Mouse (Mus musculus): Measurements from ENCODE around the gene Rdh16f1.

DNA sequence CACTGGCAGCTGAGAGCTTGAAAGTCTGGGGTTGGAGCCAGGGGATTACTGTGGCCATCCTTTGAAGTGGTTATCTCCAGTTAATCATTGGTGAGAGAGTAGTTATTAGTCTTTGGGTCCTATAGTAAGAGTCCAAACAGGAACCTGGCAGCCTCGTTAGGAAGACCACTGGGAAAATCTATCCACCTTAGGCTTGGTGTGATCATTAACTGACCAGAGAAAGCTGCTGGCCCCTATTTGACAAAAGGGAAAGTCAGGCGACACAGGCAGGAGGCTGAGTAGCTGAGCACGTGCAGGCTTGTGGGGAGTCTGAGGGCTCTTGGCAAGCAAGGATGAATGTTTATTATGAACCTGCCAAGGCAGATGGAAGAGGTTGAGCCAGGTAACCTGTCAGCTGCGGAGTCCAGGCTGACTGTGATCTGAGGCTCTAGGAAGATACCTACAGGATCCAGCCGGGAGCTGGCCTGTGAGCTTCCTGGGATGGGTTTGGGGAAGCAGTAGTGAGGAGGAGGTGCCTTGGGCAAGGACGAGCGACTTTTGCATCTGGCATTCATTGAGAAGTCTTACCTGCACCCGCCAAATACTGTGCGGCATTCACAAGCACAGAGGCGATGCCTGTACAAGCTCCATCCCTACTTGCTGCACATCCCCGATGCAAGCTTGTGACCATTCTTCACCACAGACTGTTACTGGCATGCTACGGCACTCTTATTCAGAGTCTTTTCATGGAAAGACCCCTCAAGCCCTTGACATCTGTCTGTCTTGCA is 4.5 kb downstream of the Rdh16f1 start:
- TF ChIP-seq CTCF (IDR thresholded peaks at IDR 0.05; ENCODE audit: low read depth) (no peak), EP300 (IDR thresholded peaks at IDR 0.05; ENCODE audit: low read depth) (0 out of 2 replicates have a peak, but pooled peaks have one; percentile 32)
